Mouse (Mus musculus): ENCODE results near the gene Fam205c. TPM values are rescaled to one million over a fixed set of nuclear protein-coding genes. Genes with fewer than 3 reads are reported as not detected.

Gene Fam205c
- polyA plus RNA-seq (2017; shearing (Covaris generic)): not detected

DNA sequence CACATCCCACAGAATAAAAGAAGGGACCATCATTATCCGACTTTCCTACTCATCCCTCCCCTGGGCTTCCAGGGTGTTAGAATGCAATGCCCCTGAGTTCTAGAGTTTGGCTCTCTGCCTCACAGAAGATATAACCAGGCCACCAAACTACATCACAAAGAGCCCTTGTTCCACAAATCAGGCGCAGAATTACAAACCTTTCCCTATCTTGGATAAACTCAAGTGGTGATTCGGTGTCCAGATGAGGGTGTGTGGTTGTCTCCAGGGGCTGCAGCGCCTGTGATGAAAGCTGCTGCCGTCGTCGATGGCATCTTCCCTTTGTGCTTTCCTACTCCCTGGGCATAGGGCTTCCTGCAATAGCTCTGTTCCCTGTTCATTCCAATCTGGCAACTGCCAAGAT, at the start of gene Fam205c:
Fam205c (minus strand) TSS at position 101 of the 400 bp plus-strand sequence.

DNA sequence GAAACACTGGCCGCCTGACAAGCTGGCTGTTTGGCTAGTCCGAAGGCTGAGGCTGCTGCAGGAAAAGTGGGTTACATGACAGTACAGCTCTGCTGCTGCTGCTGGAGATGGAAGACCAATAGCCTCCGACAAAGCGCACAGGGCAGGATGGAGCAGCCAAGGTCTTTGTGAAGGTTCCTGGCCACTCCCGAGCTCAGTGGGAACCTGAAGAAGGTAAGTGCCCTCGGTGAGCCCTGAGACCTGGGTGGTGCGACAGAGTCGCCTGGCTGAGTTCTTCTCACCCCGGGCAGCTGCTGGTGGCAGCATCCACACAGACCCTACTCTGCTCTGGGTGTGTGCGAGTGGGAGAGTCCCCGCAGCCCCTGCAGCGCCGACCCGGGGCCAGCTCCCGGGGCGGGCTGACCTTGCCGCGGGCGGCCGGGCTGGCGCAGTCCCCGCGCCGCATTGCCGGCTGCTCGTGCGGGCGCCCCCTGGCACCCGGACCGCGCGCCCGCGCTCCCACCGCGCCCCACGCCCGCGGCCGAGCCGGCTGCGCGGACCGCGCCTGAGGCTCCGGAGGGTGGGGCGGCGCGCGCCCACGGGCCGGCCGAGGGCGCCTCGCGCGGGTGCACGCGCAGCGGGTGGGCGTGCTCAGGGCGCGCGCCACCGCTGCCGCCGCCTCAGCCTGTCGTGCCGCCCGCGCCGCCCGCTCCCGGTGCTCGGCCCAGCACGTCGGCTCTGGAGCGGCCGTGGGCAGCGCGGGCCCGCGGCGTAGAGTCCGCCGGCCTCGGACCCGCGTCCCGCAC, 42.8 kb upstream of the Fam205c start, which contains the start of gene Phf24:
Phf24 (plus strand) TSS at position 44 of the 785 bp plus-strand sequence.

DNA sequence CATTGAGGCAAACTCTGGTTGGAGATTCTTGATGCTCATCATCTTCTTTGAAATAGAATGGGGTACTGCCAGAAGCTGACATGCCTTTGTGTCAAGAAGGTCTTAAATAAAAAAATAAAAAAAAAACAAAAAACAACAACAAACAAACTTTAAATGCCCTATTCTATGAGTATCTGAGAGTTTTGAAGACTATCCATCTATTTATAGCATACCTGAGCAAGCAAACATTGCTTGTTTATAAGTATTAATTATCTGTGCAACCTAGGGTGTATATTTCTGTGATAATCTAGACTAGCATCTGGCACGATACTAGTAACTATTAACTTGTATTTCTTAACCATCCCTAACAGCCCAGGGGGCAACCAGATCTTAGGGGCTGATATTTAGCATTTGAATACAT, 17.4 kb downstream of the Fam205c start, which contains the start of gene Gm12394:
Gm12394 (minus strand) TSS at position 101 of the 400 bp plus-strand sequence.

DNA sequence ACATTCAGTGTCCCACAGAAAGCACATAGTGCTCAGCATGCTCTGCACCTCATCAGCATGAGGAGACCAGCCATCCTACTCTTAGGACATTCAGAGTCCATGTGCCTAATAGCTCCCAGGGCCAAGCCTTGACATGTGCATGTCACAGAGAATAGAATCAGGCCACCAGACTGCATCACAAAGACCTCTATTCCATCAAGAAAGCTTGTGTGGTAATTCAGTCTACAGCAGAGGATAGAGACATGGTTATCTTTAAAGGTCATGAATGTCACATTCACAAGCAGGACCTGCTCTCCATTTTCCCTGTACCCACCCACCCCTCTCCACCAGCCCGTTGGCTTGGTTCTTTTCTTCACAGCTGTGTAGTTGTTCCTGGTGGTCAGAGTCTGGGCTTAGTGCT, 20.2 kb downstream of the Fam205c start, which contains the start of gene Fam205a1:
Fam205a1 (minus strand) TSS at position 101 of the 400 bp plus-strand sequence.

Other genes starting within 250 kb of the Fam205c start
- gene Gm2564, start 244.5 kb downstream of the Fam205c start, polyA plus RNA-seq (2017; shearing (Covaris generic)): under 1 TPM in 1 of 2 experiments, not detected in 1; 0.95 TPM
- not detected for gene Ccl27b, start 219.0 kb downstream of the Fam205c start, polyA plus RNA-seq (2017; shearing (Covaris generic))
- not detected for gene Il11ra2, start 212.3 kb downstream of the Fam205c start, polyA plus RNA-seq (2017; shearing (Covaris generic))
- gene 4930578G10Rik, start 138.7 kb downstream of the Fam205c start, polyA plus RNA-seq (2017; shearing (Covaris generic)): under 1 TPM in 1 of 2 experiments, not detected in 1; 0.54 TPM
- gene Ccl19, start 117.7 kb downstream of the Fam205c start, polyA plus RNA-seq (2017; shearing (Covaris generic)): not detected
- gene Ccl21a, start 100.2 kb downstream of the Fam205c start, polyA plus RNA-seq (2017; shearing (Covaris generic)): 1 to 10 TPM in 1 of 2 experiments, under 1 TPM in 1; 0.48 to 9.3 TPM
- gene Fam205a1, start 20.3 kb downstream of the Fam205c start, polyA plus RNA-seq (2017; shearing (Covaris generic)): not detected
- under 1 TPM in 1 of 2 experiments, not detected in 1; 0.10 TPM for gene Gm12394, start 17.5 kb downstream of the Fam205c start, polyA plus RNA-seq (2017; shearing (Covaris generic))
- under 1 TPM; 0.44 to 0.52 TPM for gene Phf24, start 42.4 kb upstream of the Fam205c start, polyA plus RNA-seq (2017; shearing (Covaris generic))
- 10 to 100 TPM; 12.5 to 18.8 TPM for gene Dnajb5, start 75.6 kb upstream of the Fam205c start, polyA plus RNA-seq (2017; shearing (Covaris generic))
- gene 1700022I11Rik, start 95.4 kb upstream of the Fam205c start, polyA plus RNA-seq (2017; shearing (Covaris generic)): under 1 TPM; 0.25 to 0.54 TPM
- 100 to 1,000 TPM; 305 to 348 TPM for gene Vcp, start 126.3 kb upstream of the Fam205c start, polyA plus RNA-seq (2017; shearing (Covaris generic))
- 10 to 100 TPM; 18.9 to 21.9 TPM for gene Fancg, start 136.3 kb upstream of the Fam205c start, polyA plus RNA-seq (2017; shearing (Covaris generic))
- 10 to 100 TPM; 41.6 to 52.5 TPM for gene Pigo, start 151.6 kb upstream of the Fam205c start, polyA plus RNA-seq (2017; shearing (Covaris generic))
- 100 to 1,000 TPM; 150 to 162 TPM for gene Stoml2, start 157.5 kb upstream of the Fam205c start, polyA plus RNA-seq (2017; shearing (Covaris generic))
- gene Fam214b, start 172.0 kb upstream of the Fam205c start, polyA plus RNA-seq (2017; shearing (Covaris generic)): 10 to 100 TPM in 1 of 2 experiments, 1 to 10 TPM in 1; 9.0 to 14.9 TPM
- gene Unc13b, start 184.7 kb upstream of the Fam205c start, polyA plus RNA-seq (2017; shearing (Covaris generic)): 1 to 10 TPM in 1 of 2 experiments, under 1 TPM in 1; 0.63 to 1.5 TPM